8 mouse cellular contexts compared by ENCODE assay signal in genomic region chr11:59505839-59506712, GRCm38 (mm10). TPM values are rescaled to one million over a fixed set of nuclear protein-coding genes. Genes with fewer than 3 reads are reported as not detected.
DNase-seq lines count a peak whose midpoint lies in the region.

No protein-coding gene starts in this region.

- under 1% methylated on average over 71 of the region's 71 CpGs for WGBS in hindbrain, embryonic 10.5 days

- H3K4me3 ChIP-seq in hindbrain, embryonic 10.5 days: peak overlapping the region; percentile 77

- H3K9me3 ChIP-seq in hindbrain, embryonic 10.5 days: no peaks in the 10 kb centered on the region

- no peaks in the 10 kb centered on the region for H3K27me3 ChIP-seq in hindbrain, embryonic 10.5 days (ENCODE audit: insufficient read depth, poor library complexity, severe bottlenecking)

- H3K4me1 ChIP-seq in hindbrain, embryonic 10.5 days (replicated peaks): peaks cover 28% of the 10 kb centered on the region

- DNase-seq in MN1 (ENCODE audit: low spot score): peak; percentile 96
- peak; percentile 77 for DNase-seq in cerebellum, adult 8-10 months
- peak; percentile 94 for DNase-seq in forelimb bud, embryonic 11.5 days (ENCODE audit: low read depth, low spot score)
- peak; percentile 91 for DNase-seq in hindbrain, embryonic 10.5 days (ENCODE audit: low spot score)
- DNase-seq in layer of hippocampus, postnatal 10 days (ENCODE audit: low spot score in 2 of 2): peak; percentile 82 to 86
- peak; percentile 94 for DNase-seq in lung, postnatal 10 days
- DNase-seq in ovary, postnatal 36 days (ENCODE audit: low spot score): peak; percentile 91
- DNase-seq in thymus, postnatal 14 days: peak; percentile 82

- peak overlapping the region; percentile 93 for H3K27ac ChIP-seq in hindbrain, embryonic 10.5 days

- peaks cover 58% of the 10 kb centered on the region for H3K36me3 ChIP-seq in hindbrain, embryonic 10.5 days

RNA-seq across cellular contexts. Expression of gene Zkscan17, which starts 20.5 kb away (rescaled TPM):
- polyA plus RNA-seq in hindbrain, embryonic 10.5 days (2016; fragmentation: Nextera tagmentation; extraction: Ambion mirVana): 35.8 and 36.8 TPM in 2 replicates
- total RNA-seq in layer of hippocampus, postnatal 10 days (2021): 10 to 100 TPM; 13.1 to 15.1 TPM

RNA-seq across cellular contexts. Expression of gene Zfp867, which starts 33.8 kb away (rescaled TPM):
- polyA plus RNA-seq in hindbrain, embryonic 10.5 days (2016; fragmentation: Nextera tagmentation; extraction: Ambion mirVana): 8.0 and 9.1 TPM in 2 replicates
- total RNA-seq in layer of hippocampus, postnatal 10 days (2021): 1 to 10 TPM; 4.2 to 5.0 TPM

RNA-seq across cellular contexts. Expression of gene Nlrp3, which starts 35.3 kb away (rescaled TPM):
- 0.17 TPM in 1 of 2 replicates, not detected in the other for polyA plus RNA-seq in hindbrain, embryonic 10.5 days (2016; fragmentation: Nextera tagmentation; extraction: Ambion mirVana)
- 1 to 10 TPM; 1.0 TPM for total RNA-seq in layer of hippocampus, postnatal 10 days (2021)

RNA-seq across cellular contexts. Expression of gene Snap47, which starts 55.1 kb away (rescaled TPM):
- 110 and 138 TPM in 2 replicates for polyA plus RNA-seq in hindbrain, embryonic 10.5 days (2016; fragmentation: Nextera tagmentation; extraction: Ambion mirVana)
- total RNA-seq in layer of hippocampus, postnatal 10 days (2021): 100 to 1,000 TPM; 307 to 329 TPM

RNA-seq across cellular contexts. Expression of gene Jmjd4, which starts 56.2 kb away (rescaled TPM):
- polyA plus RNA-seq in hindbrain, embryonic 10.5 days (2016; fragmentation: Nextera tagmentation; extraction: Ambion mirVana): 13.4 and 16.1 TPM in 2 replicates
- total RNA-seq in layer of hippocampus, postnatal 10 days (2021): 10 to 100 TPM; 30.3 to 30.6 TPM

Comparison
In these comparisons a context has a peak if more than half of its experiments do, and no peak if none do; other contexts are left out.
1. Peak in every context shown above with its lines: DNase-seq, H3K4me3 ChIP-seq and H3K27ac ChIP-seq.